Comparison of ENCODE assay signal across 31 mouse cellular contexts in genomic region chr2:38405356-38405755, GRCm38 (mm10).
"Had no signal": no experiment of that assay in that cellular context is flagged by ENCODE, and none has a peak within 500 bp of the region (broad histone marks: within the 10 kb centered on the region; RNA-seq: fewer than 3 reads in every experiment).

No protein-coding gene starts in this region.

- H3K27ac ChIP-seq: heart, embryonic 13.5 days; heart, embryonic 15.5 days; hindbrain, embryonic 10.5 days; hindbrain, embryonic 12.5 days; hindbrain, embryonic 13.5 days; hindbrain, embryonic 14.5 days; hindbrain, embryonic 15.5 days; hindbrain, postnatal 0 days; intestine, embryonic 15.5 days; kidney, embryonic 15.5 days; kidney, postnatal 0 days; layer of hippocampus, adult 2 months; left cerebral cortex, adult 2 months had no signal

- H3K27me3 ChIP-seq: hindbrain, embryonic 12.5 days; hindbrain, embryonic 15.5 days had no signal

- H3K4me2 ChIP-seq: heart, embryonic 11.5 days; heart, embryonic 12.5 days; heart, embryonic 13.5 days; heart, embryonic 15.5 days; hindbrain, embryonic 12.5 days; hindbrain, embryonic 13.5 days; hindbrain, embryonic 14.5 days; hindbrain, embryonic 15.5 days; intestine, embryonic 15.5 days; kidney, embryonic 15.5 days had no signal

- H3K9ac ChIP-seq: heart, embryonic 12.5 days; heart, embryonic 13.5 days; heart, embryonic 15.5 days; hindbrain, embryonic 12.5 days; hindbrain, embryonic 13.5 days; hindbrain, embryonic 14.5 days; hindbrain, embryonic 15.5 days; intestine, embryonic 15.5 days; kidney, embryonic 15.5 days had no signal

- H3K36me3 ChIP-seq: heart, embryonic 12.5 days; heart, embryonic 13.5 days; heart, embryonic 15.5 days; hindbrain, embryonic 10.5 days; hindbrain, embryonic 12.5 days; hindbrain, embryonic 13.5 days; hindbrain, embryonic 15.5 days; intestine, embryonic 15.5 days; kidney, embryonic 15.5 days had no signal

- DNase-seq: heart, postnatal 10 days; heart, postnatal 14 days; heart, postnatal 36 days; heart, postnatal 4 days; kidney, adult 11 months; kidney, adult 18-20 months; kidney, adult 2 months; kidney, adult 8-10 months; kidney, adult 9 months; kidney, postnatal 10 days; kidney, postnatal 14 days; kidney, postnatal 25 days; kidney, postnatal 36 days; kidney, postnatal 4 days; layer of hippocampus, adult 9-11 months; layer of hippocampus, postnatal 36 days had no signal

- H3K9me3 ChIP-seq: heart, embryonic 12.5 days; heart, embryonic 13.5 days; heart, embryonic 15.5 days; hindbrain, embryonic 10.5 days; hindbrain, embryonic 12.5 days; hindbrain, embryonic 13.5 days; hindbrain, embryonic 15.5 days; intestine, embryonic 15.5 days; kidney, embryonic 15.5 days had no signal

- H3K4me1 ChIP-seq: heart, embryonic 12.5 days; heart, embryonic 13.5 days; heart, embryonic 15.5 days; hindbrain, embryonic 10.5 days; intestine, embryonic 15.5 days; kidney, embryonic 15.5 days had no signal

- H3K4me3 ChIP-seq: heart, embryonic 12.5 days; heart, embryonic 13.5 days; heart, embryonic 15.5 days; hindbrain, embryonic 10.5 days; hindbrain, embryonic 12.5 days; hindbrain, embryonic 13.5 days; hindbrain, embryonic 15.5 days; intestine, embryonic 15.5 days; kidney, embryonic 15.5 days; layer of hippocampus, adult 2 months; left cerebral cortex, adult 2 months had no signal
